Mouse (Mus musculus): ENCODE measurements around the gene Bend5. TPM values are rescaled to one million over a fixed set of nuclear protein-coding genes. Genes with fewer than 3 reads are reported as not detected.

The Bend5 gene
- 21.7 and 22.7 TPM in 2 replicates for polyA plus RNA-seq (2015; fragmentation: Nextera tagmentation; extraction: Ambion mirVana)

DNA sequence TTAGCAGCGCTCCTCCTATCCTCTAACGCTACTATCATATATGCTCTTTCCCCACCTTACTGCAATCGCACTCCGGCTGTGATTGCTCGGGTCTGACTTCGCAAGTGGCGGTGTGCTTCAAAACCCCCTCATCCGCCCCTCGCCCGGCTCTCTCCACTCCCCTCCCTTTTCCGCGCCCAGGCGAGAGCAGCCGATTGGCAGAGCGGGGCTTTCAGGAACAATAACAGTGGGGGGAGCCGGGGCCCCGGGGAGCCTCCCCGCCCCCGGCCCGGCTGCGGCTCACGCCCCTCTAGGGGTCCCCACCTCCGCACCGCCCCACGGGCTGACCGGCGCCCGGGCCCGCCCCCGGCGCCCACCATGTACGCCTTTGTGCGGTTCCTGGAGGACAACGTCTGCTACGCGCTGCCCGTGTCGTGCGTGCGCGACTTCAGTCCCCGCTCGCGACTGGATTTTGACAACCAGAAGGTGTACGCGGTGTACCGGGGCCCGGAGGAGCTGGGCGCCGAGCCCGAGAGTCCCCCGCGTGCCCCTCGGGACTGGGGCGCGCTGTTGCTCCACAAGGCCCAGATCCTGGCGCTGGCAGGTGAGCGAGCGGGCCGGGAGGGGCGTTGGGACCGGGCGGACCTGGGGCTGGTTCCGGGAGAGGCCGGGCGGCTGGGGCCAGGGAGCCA, at the start of gene Bend5:
Gene Bend5, plus strand, starts transcription at position 189 of the 671 bp plus-strand sequence.
- peak; percentile 94 for ATAC-seq (ENCODE audit: low FRiP score, low TSS enrichment)
- TF ChIP-seq EP300 (optimal IDR thresholded peaks at IDR 0.05) (no peak), CTCF (IDR thresholded peaks at IDR 0.05; ENCODE audit: low read depth) (no peak)

DNA sequence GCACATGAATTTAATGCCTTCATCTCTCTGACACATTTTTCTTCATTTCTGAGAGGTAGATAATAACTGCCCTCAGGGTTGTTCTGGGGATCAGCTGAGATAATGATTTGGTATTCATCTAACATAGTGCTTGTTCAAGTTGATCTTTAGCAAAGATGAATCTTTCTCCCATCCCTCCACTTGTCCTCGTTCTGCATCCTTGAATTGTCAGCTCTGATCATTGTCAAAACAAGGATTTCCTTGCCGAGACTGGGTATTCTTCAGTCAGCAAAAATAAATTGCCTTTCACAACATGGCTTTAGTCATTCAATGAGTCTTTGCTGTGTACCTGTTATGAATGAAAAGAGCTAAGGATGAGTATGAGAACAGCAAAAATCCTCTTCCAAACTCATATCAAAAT, 47.0 kb upstream of the Bend5 start:
- Histone ChIP-seq H3K4me3 (ENCODE audit: low read depth, low read length) (no peak overlapping the region), H3K4me1 (replicated peaks; ENCODE audit: control insufficient read depth, insufficient read depth) (no peaks in the 10 kb centered on the region), H3K36me3 (ENCODE audit: control insufficient read depth, insufficient read depth, low read length) (no peaks in the 10 kb centered on the region), H3K27me3 (ENCODE audit: control insufficient read depth, insufficient read depth, low read length) (no peaks in the 10 kb centered on the region), H3K27ac (replicated peaks) (no peak overlapping the region), H3K4me2 (replicated peaks; ENCODE audit: low read depth) (no peak overlapping the region), H3K9me3 (ENCODE audit: control insufficient read depth, low read length) (no peaks in the 10 kb centered on the region), H3K9ac (ENCODE audit: low read length) (no peak overlapping the region)
- TF ChIP-seq EP300 (optimal IDR thresholded peaks at IDR 0.05): no peak
- TF ChIP-seq CTCF (IDR thresholded peaks at IDR 0.05; ENCODE audit: low read depth): no peak
- DNase-seq (ENCODE audit: low spot score) (no peak), ATAC-seq (ENCODE audit: low FRiP score, low TSS enrichment) (no peak)
- WGBS: 67% methylated on average over 2 of the region's 2 CpGs

More for the DNA sequence above, at the start of gene Bend5:
- Histone ChIP-seq H3K4me3 (ENCODE audit: low read depth, low read length) (peak within 1 kb of the TSS; percentile 77), H3K27me3 (ENCODE audit: control insufficient read depth, insufficient read depth, low read length) (no peaks in the 10 kb centered on the region), H3K4me1 (replicated peaks; ENCODE audit: control insufficient read depth, insufficient read depth) (peaks cover 12% of the 10 kb centered on the region), H3K36me3 (ENCODE audit: control insufficient read depth, insufficient read depth, low read length) (no peaks in the 10 kb centered on the region), H3K9me3 (ENCODE audit: control insufficient read depth, low read length) (no peaks in the 10 kb centered on the region), H3K27ac (replicated peaks) (peak within 1 kb of the TSS; percentile 88), H3K9ac (ENCODE audit: low read length) (peak within 1 kb of the TSS; percentile 88), H3K4me2 (replicated peaks; ENCODE audit: low read depth) (peak within 1 kb of the TSS; percentile 86)
- DNase-seq (ENCODE audit: low spot score): peak; percentile 87
- 1% methylated on average over 50 of the region's 66 CpGs for WGBS

DNA sequence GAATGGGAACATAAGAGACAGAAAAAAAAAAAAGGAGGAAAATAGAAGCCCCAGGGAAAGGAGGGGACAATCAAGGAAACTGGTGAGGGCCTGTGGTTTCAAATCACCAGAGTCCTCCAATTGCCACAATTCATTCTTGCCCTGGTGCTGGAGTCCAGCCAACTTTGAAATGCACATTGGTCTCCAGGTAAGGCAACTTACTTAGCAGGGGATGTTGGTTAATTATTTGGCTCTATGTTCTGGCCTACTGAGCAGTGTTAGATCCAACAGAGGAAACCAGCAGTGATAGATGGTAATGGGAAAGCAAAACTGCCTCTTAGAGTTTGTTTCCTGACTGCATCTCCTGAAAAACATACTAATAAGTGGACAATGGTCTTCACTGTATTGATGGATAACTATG, 37.6 kb upstream of the Bend5 start:
- H3K4me2 ChIP-seq (replicated peaks; ENCODE audit: low read depth): no peak overlapping the region
- no peak for ATAC-seq (ENCODE audit: low FRiP score, low TSS enrichment)

DNA sequence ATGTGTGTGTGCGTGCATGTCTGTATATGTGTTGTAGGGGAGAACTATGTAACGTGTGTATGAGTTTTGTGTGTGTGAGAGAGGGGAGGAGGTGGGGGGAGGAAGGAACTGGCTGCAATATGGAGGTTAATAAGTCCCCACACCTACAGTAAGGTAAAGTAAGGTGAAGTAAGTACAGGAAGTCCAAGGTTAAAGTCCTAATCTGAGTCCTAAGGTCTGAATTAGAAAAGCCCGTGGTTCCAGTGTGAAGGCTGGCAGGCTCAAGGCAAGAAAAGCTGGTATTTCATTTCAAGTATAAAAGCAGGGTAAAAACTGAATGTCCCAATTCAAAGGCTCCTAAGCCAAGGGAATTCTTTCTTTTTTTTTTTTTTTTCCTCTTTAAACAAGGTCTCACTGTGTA, 36.7 kb upstream of the Bend5 start:
- ATAC-seq (ENCODE audit: low FRiP score, low TSS enrichment) (no peak), DNase-seq (ENCODE audit: low spot score) (no peak)
- H3K36me3 ChIP-seq (ENCODE audit: control insufficient read depth, insufficient read depth, low read length): no peaks in the 10 kb centered on the region
- 88% methylated on average over 3 of the region's 3 CpGs for WGBS
- no peaks in the 10 kb centered on the region for H3K4me1 ChIP-seq (replicated peaks; ENCODE audit: control insufficient read depth, insufficient read depth)
- no peaks in the 10 kb centered on the region for H3K9me3 ChIP-seq (ENCODE audit: control insufficient read depth, low read length)
- TF ChIP-seq CTCF (IDR thresholded peaks at IDR 0.05; ENCODE audit: low read depth): no peak
- TF ChIP-seq EP300 (optimal IDR thresholded peaks at IDR 0.05): no peak
- no peak overlapping the region for H3K27ac ChIP-seq (replicated peaks)
- H3K9ac ChIP-seq (ENCODE audit: low read length): no peak overlapping the region
- H3K27me3 ChIP-seq (ENCODE audit: control insufficient read depth, insufficient read depth, low read length): no peaks in the 10 kb centered on the region
- no peak overlapping the region for H3K4me2 ChIP-seq (replicated peaks; ENCODE audit: low read depth)
- no peak overlapping the region for H3K4me3 ChIP-seq (ENCODE audit: low read depth, low read length)

More for the DNA sequence above, 37.6 kb upstream of the Bend5 start:
- TF ChIP-seq EP300 (optimal IDR thresholded peaks at IDR 0.05) (no peak), CTCF (IDR thresholded peaks at IDR 0.05; ENCODE audit: low read depth) (no peak)
- DNase-seq (ENCODE audit: low spot score): no peak
- H3K4me1 ChIP-seq (replicated peaks; ENCODE audit: control insufficient read depth, insufficient read depth): no peaks in the 10 kb centered on the region
- H3K36me3 ChIP-seq (ENCODE audit: control insufficient read depth, insufficient read depth, low read length): no peaks in the 10 kb centered on the region
- no peaks in the 10 kb centered on the region for H3K9me3 ChIP-seq (ENCODE audit: control insufficient read depth, low read length)
- no peak overlapping the region for H3K27ac ChIP-seq (replicated peaks)
- no peak overlapping the region for H3K4me3 ChIP-seq (ENCODE audit: low read depth, low read length)
- no peak overlapping the region for H3K9ac ChIP-seq (ENCODE audit: low read length)
- no peaks in the 10 kb centered on the region for H3K27me3 ChIP-seq (ENCODE audit: control insufficient read depth, insufficient read depth, low read length)

- no peak for DNase-seq (ENCODE audit: low spot score)
- H3K27me3 ChIP-seq (ENCODE audit: control insufficient read depth, insufficient read depth, low read length): no peaks in the 10 kb centered on the region
- H3K4me1 ChIP-seq (replicated peaks; ENCODE audit: control insufficient read depth, insufficient read depth): no peaks in the 10 kb centered on the region
- H3K9ac ChIP-seq (ENCODE audit: low read length): no peak overlapping the region
- H3K36me3 ChIP-seq (ENCODE audit: control insufficient read depth, insufficient read depth, low read length): no peaks in the 10 kb centered on the region
- TF ChIP-seq CTCF (IDR thresholded peaks at IDR 0.05; ENCODE audit: low read depth) (no peak), EP300 (optimal IDR thresholded peaks at IDR 0.05) (no peak)
- H3K4me3 ChIP-seq (ENCODE audit: low read depth, low read length): no peak overlapping the region
- WGBS: 79% methylated on average over 2 of the region's 2 CpGs
- no peaks in the 10 kb centered on the region for H3K9me3 ChIP-seq (ENCODE audit: control insufficient read depth, low read length)
- no peak for ATAC-seq (ENCODE audit: low FRiP score, low TSS enrichment)
- no peak overlapping the region for H3K4me2 ChIP-seq (replicated peaks; ENCODE audit: low read depth)
- H3K27ac ChIP-seq (replicated peaks): no peak overlapping the region
These were observed 31.7 kb upstream of the Bend5 start for GRCm38 (mm10) chr4:111383101-111383500.

DNA sequence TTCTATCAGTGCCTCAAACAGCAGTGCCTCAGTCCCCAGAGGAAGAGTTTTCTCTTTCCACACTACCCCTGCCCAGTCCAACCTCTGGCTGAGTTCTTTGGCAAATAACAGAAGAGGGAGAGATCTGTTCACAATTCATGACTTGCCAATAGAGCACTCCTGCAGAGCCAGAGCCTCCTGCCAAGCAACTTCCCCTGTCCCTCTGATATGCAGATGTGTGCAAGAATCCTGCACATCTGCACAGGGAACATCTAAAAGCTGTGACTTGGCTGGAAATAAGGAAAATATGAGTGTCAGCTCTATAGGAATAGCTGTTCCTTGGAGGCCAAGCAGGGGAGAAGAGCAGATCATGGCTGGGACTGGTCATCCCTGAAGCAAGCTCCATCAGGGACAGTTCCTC, 24.1 kb upstream of the Bend5 start:
- TF ChIP-seq EP300 (optimal IDR thresholded peaks at IDR 0.05): no peak
- no peak for TF ChIP-seq CTCF (IDR thresholded peaks at IDR 0.05; ENCODE audit: low read depth)
- Histone ChIP-seq H3K9ac (ENCODE audit: low read length) (no peak overlapping the region), H3K27ac (replicated peaks) (no peak overlapping the region), H3K4me2 (replicated peaks; ENCODE audit: low read depth) (no peak overlapping the region), H3K27me3 (ENCODE audit: control insufficient read depth, insufficient read depth, low read length) (no peaks in the 10 kb centered on the region), H3K36me3 (ENCODE audit: control insufficient read depth, insufficient read depth, low read length) (no peaks in the 10 kb centered on the region), H3K4me1 (replicated peaks; ENCODE audit: control insufficient read depth, insufficient read depth) (no peaks in the 10 kb centered on the region), H3K4me3 (ENCODE audit: low read depth, low read length) (no peak overlapping the region), H3K9me3 (ENCODE audit: control insufficient read depth, low read length) (no peaks in the 10 kb centered on the region)
- ATAC-seq (ENCODE audit: low FRiP score, low TSS enrichment): no peak
- no peak for DNase-seq (ENCODE audit: low spot score)

Measured in stomach, postnatal 0 days (tissue).